Mouse (Mus musculus) ES-Bruce4 (cell line): ENCODE results near the gene Tmem185a. TPM values are rescaled to one million over a fixed set of nuclear protein-coding genes. Genes with fewer than 3 reads are reported as not detected.
"Not testable (repeated sequence)": the region's sequence is repeated elsewhere in the genome, so short reads cannot be mapped to it uniquely, and the experiment has no call there.

Experiments used
- H3K27ac ChIP-seq: 2 replicates; pipeline ENCODE4 v1.5.1; 2012; ENCODE audit warnings: low read length, inconsistent platforms; ENCODE audit not compliant: insufficient read depth
- H3K27me3 ChIP-seq: 2 replicates; pipeline ENCODE4 v1.6.1; 2012; ENCODE audit warnings: mild to moderate bottlenecking, low read length, inconsistent platforms; ENCODE audit not compliant: control insufficient read depth, poor library complexity, insufficient read depth, severe bottlenecking
- H3K36me3 ChIP-seq: 2 replicates; pipeline ENCODE4 v1.6.1; 2012; ENCODE audit warnings: inconsistent platforms, mild to moderate bottlenecking, low read length, moderate library complexity; ENCODE audit not compliant: control insufficient read depth, poor library complexity, insufficient read depth, severe bottlenecking
- H3K4me1 ChIP-seq: one replicate; pipeline ENCODE4 v1.8.1; 2011; ENCODE audit warnings: low read length; ENCODE audit not compliant: control insufficient read depth, insufficient read depth
- H3K4me3 ChIP-seq: 2 replicates; pipeline ENCODE4 v1.5.1; 2011; ENCODE audit warnings: low read depth, mild to moderate bottlenecking, low read length
- H3K9ac ChIP-seq: 2 replicates; pipeline ENCODE4 v1.6.1; 2012; ENCODE audit warnings: low read depth, mild to moderate bottlenecking, inconsistent platforms; ENCODE audit not compliant: poor library complexity, severe bottlenecking
- H3K9me3 ChIP-seq: replicated peaks from 2 replicates; pipeline ENCODE4 v1.6.1; 2012; ENCODE audit warnings: mild to moderate bottlenecking, low read length, inconsistent platforms; ENCODE audit not compliant: control insufficient read depth, poor library complexity, insufficient read depth, severe bottlenecking
- CTCF ChIP-seq: IDR thresholded peaks from one replicate; pipeline ENCODE4 v1.8.1; 2011; ENCODE audit warnings: low read depth, low read length
- EP300 ChIP-seq: IDR thresholded peaks from 2 replicates; pipeline ENCODE4 v1.6.1; 2011; ENCODE audit warnings: low read depth, low read length; ENCODE audit not compliant: insufficient read depth
- POLR2A ChIP-seq: IDR thresholded peaks from one replicate; pipeline ENCODE4 v1.8.1; 2011; ENCODE audit warnings: low read length; ENCODE audit not compliant: insufficient read depth
- polyA plus RNA-seq: library from polyadenylated mRNA; stranded (reverse); fragments of >200 nt; gene quantifications from 2 replicates; pipeline ENCODE4 v1.2.4, GENCODE M21; 2011; ENCODE audit warnings: low read depth; ENCODE audit not compliant: missing spikeins, insufficient read depth, insufficient read length

Tmem185a gene
- polyA plus RNA-seq, 1 experiment = 76.1 TPM

DNA sequence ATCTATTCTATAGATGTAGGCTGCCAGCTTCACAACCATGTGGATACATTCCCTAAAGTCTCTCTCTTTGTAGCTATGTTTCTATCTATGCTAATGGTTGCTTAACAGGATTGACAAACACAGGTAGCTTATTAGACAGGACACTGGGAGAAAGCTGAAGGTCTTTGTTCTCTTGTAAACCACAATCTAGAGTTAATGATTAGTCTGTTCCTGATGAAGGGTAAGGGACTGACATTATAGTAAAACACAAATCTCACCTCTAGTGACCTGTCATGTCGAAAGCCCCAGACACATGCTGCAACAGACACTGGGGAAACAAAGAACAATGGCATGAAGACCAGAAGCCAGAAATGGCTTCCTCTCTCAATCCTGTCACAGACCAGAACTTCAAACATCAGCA is 10.1 kb downstream of the Tmem185a start:
- no peak overlapping the region for H3K9ac ChIP-seq
- H3K9me3 ChIP-seq = no peaks in the 10 kb centered on the region
- TF ChIP-seq CTCF = no peak
- no peak for TF ChIP-seq EP300
- TF ChIP-seq POLR2A = no peak
- no peaks in the 10 kb centered on the region for H3K36me3 ChIP-seq
- no peak overlapping the region for H3K4me3 ChIP-seq
- H3K27me3 ChIP-seq = no peaks in the 10 kb centered on the region
- no peaks in the 10 kb centered on the region for H3K4me1 ChIP-seq
- no peak overlapping the region for H3K27ac ChIP-seq

DNA sequence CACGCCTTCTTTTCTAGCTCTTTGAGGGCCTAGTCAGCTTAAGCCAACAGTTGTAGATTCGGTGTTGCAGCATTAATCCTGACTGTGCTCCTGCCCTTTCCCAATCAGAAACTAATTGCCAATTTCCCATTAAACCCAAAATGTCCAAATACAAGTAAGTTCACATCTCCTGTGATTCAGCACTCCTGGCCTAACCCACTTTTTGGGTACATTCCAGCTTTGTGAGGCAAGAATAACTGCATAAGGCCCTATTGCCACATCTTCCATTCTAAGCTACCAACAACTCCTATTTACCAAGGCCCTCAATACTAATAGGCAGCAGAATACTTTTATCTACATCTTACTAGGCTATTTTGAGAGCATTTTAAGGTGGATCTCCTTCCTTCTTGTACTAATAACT is 11.5 kb downstream of the Tmem185a start:
- TF ChIP-seq POLR2A = no peak
- H3K36me3 ChIP-seq = no peaks in the 10 kb centered on the region
- H3K4me1 ChIP-seq = no peaks in the 10 kb centered on the region
- H3K4me3 ChIP-seq = no peak overlapping the region
- H3K27ac ChIP-seq = no peak overlapping the region
- no peaks in the 10 kb centered on the region for H3K27me3 ChIP-seq
- no peaks in the 10 kb centered on the region for H3K9me3 ChIP-seq
- no peak overlapping the region for H3K9ac ChIP-seq

DNA sequence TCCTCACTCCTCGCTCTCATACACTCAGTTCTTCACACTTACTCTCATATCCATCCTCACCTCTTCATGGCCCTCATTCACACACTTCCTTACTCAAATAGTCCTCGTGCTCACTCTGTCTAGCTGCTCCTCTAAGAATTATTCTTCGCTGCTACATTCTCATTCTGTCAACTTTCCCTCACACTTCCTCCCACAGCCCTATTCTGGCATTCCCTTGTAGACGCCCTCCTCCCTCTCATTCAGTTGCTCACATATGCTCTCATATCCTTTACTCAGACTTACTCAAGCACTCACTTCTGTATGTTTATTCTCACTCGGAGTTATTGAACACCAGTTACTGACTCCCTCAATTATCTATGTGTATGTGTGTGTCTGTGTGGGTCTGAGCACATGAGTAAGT is 13.4 kb downstream of the Tmem185a start:
- TF ChIP-seq EP300 (no peak), CTCF (no peak), POLR2A (no peak)
- Histone ChIP-seq H3K4me3 (no peak overlapping the region), H3K27me3 (no peaks in the 10 kb centered on the region)

DNA sequence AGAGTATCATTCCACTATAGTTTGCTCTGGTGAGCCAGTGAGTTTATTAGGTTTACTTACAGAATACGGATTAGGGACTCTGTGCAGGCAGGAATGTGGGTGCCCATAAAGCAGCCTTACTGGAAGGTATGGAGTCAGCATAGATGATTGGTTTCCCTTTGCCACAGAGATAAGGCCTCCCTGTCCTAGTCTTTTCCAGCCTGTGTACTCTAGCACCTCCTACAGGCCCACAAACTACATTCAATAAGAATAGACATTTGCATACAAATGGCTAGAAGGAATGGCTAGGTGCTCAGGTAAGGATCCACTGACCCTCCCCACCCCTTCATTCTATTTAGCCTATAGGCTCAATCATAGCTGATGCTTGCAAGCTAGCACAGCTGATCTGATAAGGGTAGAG is 24.6 kb downstream of the Tmem185a start:
- H3K27me3 ChIP-seq, H3K9ac ChIP-seq, H3K36me3 ChIP-seq, H3K27ac ChIP-seq, H3K9me3 ChIP-seq, H3K4me1 ChIP-seq, H3K4me3 ChIP-seq: not testable (repeated sequence)

More for the DNA sequence above, 13.4 kb downstream of the Tmem185a start:
- H3K4me1 ChIP-seq = no peaks in the 10 kb centered on the region
- H3K36me3 ChIP-seq = no peaks in the 10 kb centered on the region
- no peaks in the 10 kb centered on the region for H3K9me3 ChIP-seq
- no peak overlapping the region for H3K9ac ChIP-seq
- no peak overlapping the region for H3K27ac ChIP-seq

DNA sequence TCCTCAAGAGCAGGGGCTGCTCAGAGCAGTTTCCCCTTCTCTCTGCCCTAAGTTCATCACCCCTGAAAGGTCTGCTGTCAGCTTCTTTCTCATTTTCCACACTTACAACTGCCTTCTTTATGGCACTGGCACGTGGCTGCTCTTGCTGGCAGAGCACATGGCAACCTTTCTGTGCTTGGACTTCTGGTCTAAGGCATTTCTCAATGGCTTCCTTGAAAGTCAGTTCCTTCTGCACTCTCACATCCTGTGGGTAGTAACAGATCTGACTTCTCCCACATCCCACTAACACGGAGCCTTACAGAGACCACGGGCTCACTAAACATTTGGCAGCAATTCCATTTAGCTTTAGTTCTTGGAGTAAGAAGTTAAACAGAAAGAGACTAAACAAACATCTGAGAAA is 51.5 kb downstream of the Tmem185a start:
- H3K4me1 ChIP-seq, H3K27me3 ChIP-seq, H3K9me3 ChIP-seq: not testable (repeated sequence)

More for the DNA sequence above, 51.5 kb downstream of the Tmem185a start:
- H3K9ac ChIP-seq, H3K27ac ChIP-seq, H3K4me3 ChIP-seq, H3K36me3 ChIP-seq: not testable (repeated sequence)

Other genes with a start within 250 kb of the Tmem185a start
- 18.3 and 19.0 TPM in 2 replicates for gene Ids, start 112.1 kb downstream of the Tmem185a start, polyA plus RNA-seq
- gene 1110012L19Rik, start 91.3 kb downstream of the Tmem185a start, polyA plus RNA-seq = 46.8 and 50.1 TPM in 2 replicates